Mouse (Mus musculus): ENCODE results near the gene Tesc.

DNA sequence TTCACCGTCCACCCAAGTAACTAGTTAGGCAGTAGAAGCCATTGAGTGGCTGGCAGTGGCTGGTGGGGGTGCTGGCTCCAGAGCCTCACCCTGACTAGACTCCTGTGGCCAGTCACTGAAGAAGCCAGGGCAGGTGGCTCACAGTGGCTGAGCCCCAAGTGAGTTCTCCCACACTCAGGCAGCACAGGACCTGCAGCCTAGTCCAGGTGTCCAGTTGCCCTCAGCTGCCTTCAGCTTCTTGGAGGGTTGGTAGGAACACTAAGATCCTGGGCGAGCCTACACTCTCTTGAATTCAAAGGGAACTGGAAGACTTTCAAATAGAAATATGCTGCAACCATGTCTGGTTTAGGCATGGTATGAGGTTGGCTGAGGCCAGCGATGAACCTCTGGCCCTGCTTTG, 39.7 kb upstream of the Tesc start:
- TF ChIP-seq TAL1 (IDR thresholded peaks at IDR 0.05; ENCODE audit: low read length) (no peak), GATA1 (IDR thresholded peaks at IDR 0.05; ENCODE audit: low read length) (no peak)

Measured in erythroblast, embryonic 14.5 days (primary cell).